Mouse (Mus musculus) liver, embryonic 11.5 days (tissue): ENCODE measurements at regions not wholly inside any gene's neighbourhood (a gene's known extent, or its start where the extent isn't known, plus 50 kb on each side); places are given as distances from the start of the nearest gene placed in this dataset.

Experiments used
- ATAC-seq: fragments of 200-750 bp; cut with Nextera tagmentation; replicated peaks from 2 replicates; pipeline ENCODE4 v1.8.0; 2017; ENCODE audit warnings: moderate number of reproducible peaks, mild to moderate bottlenecking, moderate TSS enrichment, moderate library complexity; ENCODE audit not compliant: low FRiP score
- DNase-seq: peaks from one replicate; pipeline ENCODE4 v3.0.0-alpha.2; 2017; ENCODE audit warnings: low spot score
- H3K27ac ChIP-seq: fragments of 300-500 bp; sonication (generic); 2 replicates; pipeline ENCODE4 v1.5.1; 2014; ENCODE audit warnings: mild to moderate bottlenecking, low read depth, low read length, control low read depth
- H3K27me3 ChIP-seq: fragments of 300-500 bp; sonication (generic); replicated peaks from 2 replicates; pipeline ENCODE4 v1.6.1; 2014; ENCODE audit warnings: low read length, mixed read lengths; ENCODE audit not compliant: control insufficient read depth, insufficient read depth
- H3K36me3 ChIP-seq: fragments of 300-500 bp; sonication (generic); 2 replicates; pipeline ENCODE4 v1.6.1; 2014; ENCODE audit warnings: mild to moderate bottlenecking, low read length, moderate library complexity, mixed read lengths; ENCODE audit not compliant: control insufficient read depth, insufficient read depth
- H3K4me1 ChIP-seq: fragments of 300-500 bp; sonication (generic); replicated peaks from 2 replicates; pipeline ENCODE4 v1.6.1; 2014; ENCODE audit warnings: low read length, mixed read lengths; ENCODE audit not compliant: control insufficient read depth, insufficient read depth
- H3K4me2 ChIP-seq: fragments of 300-500 bp; sonication (generic); 2 replicates; pipeline ENCODE4 v1.6.1; 2014; ENCODE audit warnings: mild to moderate bottlenecking, control low read depth, moderate library complexity
- H3K4me3 ChIP-seq: fragments of 300-500 bp; sonication (generic); 2 replicates; pipeline ENCODE4 v1.5.1; 2014; ENCODE audit warnings: low read depth, low read length, control low read depth
- H3K9ac ChIP-seq: fragments of 300-500 bp; sonication (generic); 2 replicates; pipeline ENCODE4 v1.6.1; 2014; ENCODE audit warnings: low read depth, low read length, control low read depth
- H3K9me3 ChIP-seq: fragments of 300-500 bp; sonication (generic); 2 replicates; pipeline ENCODE4 v1.6.1; 2016; ENCODE audit warnings: low read length, inconsistent platforms, mixed read lengths; ENCODE audit not compliant: control insufficient read depth
- WGBS: fragments of 180-500 bp; shearing (Covaris S2); extraction: QIAGEN DNeasy Blood & Tissue Kit; methylation state at CpG from one replicate; pipeline ENCODE4 v1.1.7; 2014; 5-methylcytosine and 5-hydroxymethylcytosine counted together

DNA sequence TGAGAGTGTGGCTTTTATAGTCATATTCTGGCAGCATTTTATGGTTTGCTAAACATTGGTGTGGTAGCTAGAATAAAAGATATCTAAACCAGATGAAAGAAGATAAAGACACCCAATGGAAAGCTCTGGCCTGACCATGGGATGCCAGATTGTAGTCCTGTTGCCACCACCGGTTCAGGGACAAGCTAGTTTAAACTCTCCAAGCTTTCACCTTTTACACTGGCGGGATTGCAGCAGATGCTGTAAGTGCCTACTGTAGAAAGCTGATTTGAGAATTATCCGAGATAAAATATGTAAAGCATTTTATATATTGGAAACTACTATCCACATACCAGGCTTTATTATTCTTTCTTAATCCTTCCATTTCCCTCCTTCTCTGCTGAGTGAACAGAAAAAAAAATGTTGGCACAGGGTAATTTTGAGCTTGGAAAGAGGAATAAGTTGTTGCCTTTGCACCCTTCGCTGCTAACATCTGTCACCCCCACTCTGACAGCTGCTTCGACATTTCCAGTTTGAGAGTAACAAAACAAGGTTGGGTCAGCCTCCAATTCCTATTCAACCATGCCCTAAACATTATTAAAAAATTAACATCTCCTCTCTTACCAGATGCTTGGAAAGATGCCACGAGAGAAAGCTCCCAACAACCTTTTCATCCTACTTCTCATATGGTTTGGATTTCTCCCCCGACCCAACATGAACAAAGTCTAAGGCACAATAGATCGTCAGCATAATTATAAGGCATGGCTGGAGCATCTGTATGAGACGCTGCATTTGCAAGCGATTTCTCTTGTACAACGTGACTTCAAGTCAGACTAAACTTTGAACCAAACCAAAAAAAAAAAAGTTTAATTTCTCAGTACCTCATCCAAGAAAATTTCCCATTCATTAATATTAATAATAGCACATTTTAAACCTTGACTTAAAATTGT is 287.8 kb downstream of the Etaa1 start:
- Histone ChIP-seq H3K27ac (no peak overlapping the region), H3K4me3 (no peak overlapping the region), H3K36me3 (no peaks in the 10 kb centered on the region), H3K27me3 (no peaks in the 10 kb centered on the region), H3K9me3 (no peaks in the 10 kb centered on the region), H3K4me2 (no peak overlapping the region), H3K4me1 (no peaks in the 10 kb centered on the region), H3K9ac (no peak overlapping the region)
- 83% methylated on average over 11 of the region's 11 CpGs for WGBS
- DNase-seq (no peak), ATAC-seq (no peak)

GRCm38 (mm10) chr11:17680998-17681397 is 272.7 kb downstream of the Etaa1 start:
- DNase-seq = no peak
- 78% methylated on average over 4 of the region's 4 CpGs for WGBS
- Histone ChIP-seq H3K27me3 (no peaks in the 10 kb centered on the region), H3K4me2 (no peak overlapping the region), H3K9ac (no peak overlapping the region), H3K9me3 (no peaks in the 10 kb centered on the region), H3K4me1 (no peaks in the 10 kb centered on the region), H3K36me3 (no peaks in the 10 kb centered on the region), H3K4me3 (no peak overlapping the region), H3K27ac (no peak overlapping the region)
- ATAC-seq = no peak

DNA sequence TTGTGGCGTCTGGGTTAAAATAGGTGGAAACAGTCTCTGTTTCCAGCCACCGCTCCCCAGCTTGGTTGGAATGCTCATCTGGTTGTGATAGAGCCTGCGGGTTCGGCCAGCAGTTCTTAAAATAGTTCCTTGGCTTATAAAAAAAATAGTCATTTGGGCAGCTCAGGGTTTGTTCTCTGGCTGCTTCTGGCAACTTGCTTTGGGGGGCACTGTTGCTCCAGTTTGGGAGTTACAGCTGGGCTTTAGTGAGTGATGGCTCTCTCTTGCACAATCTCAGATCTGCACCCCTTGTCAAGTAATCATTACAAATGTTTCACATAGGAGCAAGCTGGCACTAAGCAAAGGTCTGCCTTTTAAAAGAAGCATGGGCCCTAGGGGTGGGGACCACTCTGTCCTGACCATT is 268.0 kb downstream of the Etaa1 start:
- no peaks in the 10 kb centered on the region for H3K36me3 ChIP-seq
- H3K4me1 ChIP-seq = no peaks in the 10 kb centered on the region
- H3K27ac ChIP-seq = no peak overlapping the region
- no peaks in the 10 kb centered on the region for H3K9me3 ChIP-seq
- WGBS = 28% methylated on average over 4 of the region's 4 CpGs
- ATAC-seq (0 out of 2 replicates have a peak, but pooled peaks have one; percentile 31), DNase-seq (peak; percentile 33)
- H3K27me3 ChIP-seq = no peaks in the 10 kb centered on the region
- H3K9ac ChIP-seq = no peak overlapping the region
- no peak overlapping the region for H3K4me2 ChIP-seq
- no peak overlapping the region for H3K4me3 ChIP-seq

DNA sequence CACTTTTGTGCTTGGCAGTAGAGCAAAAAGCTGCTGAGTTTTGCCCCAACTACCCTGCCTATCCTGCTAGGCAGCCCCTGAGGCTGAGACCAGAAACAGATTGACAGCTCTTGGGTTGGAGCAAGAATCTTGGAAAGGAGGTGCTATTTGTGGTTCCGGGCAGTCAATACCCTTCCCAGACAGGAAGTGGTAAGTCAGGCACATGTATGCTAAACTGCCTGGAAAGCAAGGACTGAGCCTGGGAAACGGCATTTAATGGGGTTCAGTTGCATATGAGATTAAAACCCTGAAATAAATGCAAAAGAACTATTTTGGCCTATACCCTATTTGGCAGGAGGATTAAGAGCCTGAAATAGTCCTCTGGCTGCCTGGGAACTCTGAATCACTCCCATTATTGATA is 266.9 kb downstream of the Etaa1 start:
- H3K4me1 ChIP-seq = no peaks in the 10 kb centered on the region
- ATAC-seq = no peak
- H3K27me3 ChIP-seq = no peaks in the 10 kb centered on the region
- no peak overlapping the region for H3K9ac ChIP-seq
- no peaks in the 10 kb centered on the region for H3K36me3 ChIP-seq
- H3K4me3 ChIP-seq = no peak overlapping the region
- H3K4me2 ChIP-seq = no peak overlapping the region
- 54% methylated on average over 2 of the region's 2 CpGs for WGBS
- DNase-seq = no peak
- H3K9me3 ChIP-seq = no peaks in the 10 kb centered on the region
- H3K27ac ChIP-seq = no peak overlapping the region

GRCm38 (mm10) chr11:17694145-17694544 is 259.5 kb downstream of the Etaa1 start:
- Histone ChIP-seq H3K4me2 (no peak overlapping the region), H3K4me3 (no peak overlapping the region), H3K9ac (no peak overlapping the region), H3K36me3 (no peaks in the 10 kb centered on the region), H3K4me1 (no peaks in the 10 kb centered on the region), H3K27ac (no peak overlapping the region), H3K9me3 (no peaks in the 10 kb centered on the region), H3K27me3 (no peaks in the 10 kb centered on the region)
- no peak for DNase-seq
- WGBS = 52% methylated on average over 2 of the region's 2 CpGs
- no peak for ATAC-seq

DNA sequence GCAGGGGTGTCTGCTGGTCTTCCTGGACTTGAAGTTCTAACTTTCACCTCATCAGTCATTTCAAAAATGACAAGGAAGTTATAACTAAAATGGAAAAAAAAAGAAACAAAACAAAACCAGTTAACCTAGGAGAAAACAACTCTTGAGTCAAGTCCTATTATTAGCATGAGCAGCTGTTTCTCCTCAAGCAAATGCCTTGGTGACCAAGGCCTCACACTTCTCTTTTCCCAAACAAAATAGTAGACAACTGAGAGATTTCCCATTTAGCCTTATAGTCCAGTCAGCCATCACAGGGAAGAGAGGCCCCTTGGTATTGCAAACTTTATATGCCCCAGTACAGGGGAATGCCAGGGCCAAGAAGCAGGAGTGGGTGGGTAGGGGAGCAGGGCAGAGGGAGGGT is 244.9 kb downstream of the Etaa1 start:
- Histone ChIP-seq H3K9ac (no peak overlapping the region), H3K27me3 (no peaks in the 10 kb centered on the region), H3K27ac (no peak overlapping the region), H3K4me2 (no peak overlapping the region), H3K4me1 (no peaks in the 10 kb centered on the region), H3K36me3 (no peaks in the 10 kb centered on the region), H3K4me3 (no peak overlapping the region), H3K9me3 (no peaks in the 10 kb centered on the region)
- ATAC-seq = no peak
- no peak for DNase-seq

DNA sequence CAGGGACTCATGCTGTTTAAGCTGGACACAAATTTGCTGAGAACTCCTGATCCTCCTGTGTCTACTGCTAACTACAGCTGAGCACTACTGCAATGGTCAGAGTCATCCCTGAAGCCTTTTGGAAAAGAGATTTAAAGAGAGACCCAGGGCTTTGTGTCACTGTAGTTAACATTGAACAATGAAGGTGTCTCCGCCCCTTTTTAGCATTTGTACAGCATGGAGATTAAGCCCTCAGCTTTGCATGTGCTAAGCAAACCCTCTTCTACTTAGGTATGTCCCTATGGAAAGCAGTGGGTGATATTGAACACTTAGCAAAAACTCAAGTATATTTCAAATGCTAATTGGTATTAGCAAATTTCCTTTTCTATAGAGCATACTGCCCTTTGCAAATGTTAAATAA is 231.6 kb downstream of the Etaa1 start:
- Histone ChIP-seq H3K27me3 (no peaks in the 10 kb centered on the region), H3K4me2 (no peak overlapping the region), H3K27ac (no peak overlapping the region), H3K9ac (no peak overlapping the region), H3K4me3 (no peak overlapping the region), H3K9me3 (no peaks in the 10 kb centered on the region), H3K36me3 (no peaks in the 10 kb centered on the region), H3K4me1 (no peaks in the 10 kb centered on the region)
- ATAC-seq (no peak), DNase-seq (no peak)
- 74% methylated on average over 1 of the region's 1 CpGs for WGBS

DNA sequence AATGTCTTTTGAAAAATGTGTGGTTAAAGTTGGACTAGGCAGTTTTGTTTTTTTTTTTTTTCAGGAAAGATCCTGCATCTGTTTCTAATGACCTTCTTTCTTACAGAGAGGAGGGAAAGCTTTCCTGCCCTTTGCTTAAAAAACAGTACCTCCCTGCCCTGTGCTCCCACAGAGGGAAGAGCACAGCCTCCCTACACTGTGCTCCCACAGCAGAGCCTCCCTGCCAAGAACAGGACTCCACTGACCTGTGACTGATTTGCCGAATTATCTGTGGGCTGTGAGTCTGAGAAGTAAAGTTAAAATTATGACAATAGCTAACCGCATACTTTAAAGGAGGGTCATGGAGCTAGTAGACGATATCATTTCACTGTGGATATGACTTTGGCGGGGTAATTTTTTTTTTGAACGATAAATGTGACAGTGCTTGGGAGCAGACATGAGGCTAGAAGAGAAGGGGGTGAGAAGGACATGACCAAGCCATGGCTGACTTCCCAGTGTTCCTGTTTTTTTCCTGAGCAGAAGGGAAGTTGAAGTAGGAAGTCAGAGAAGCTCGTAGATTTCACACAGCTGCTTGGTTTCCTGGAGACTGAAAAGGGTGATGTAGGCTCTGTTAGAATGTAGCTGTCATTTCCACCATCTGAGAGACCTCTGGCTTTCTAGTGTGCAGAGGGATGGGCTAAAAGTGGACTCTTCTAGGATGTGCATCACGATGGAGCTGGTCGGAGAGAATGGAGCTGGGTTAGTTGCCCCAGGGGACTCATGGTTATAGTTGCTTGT is 226.2 kb downstream of the Etaa1 start:
- no peak overlapping the region for H3K27ac ChIP-seq
- no peak overlapping the region for H3K4me3 ChIP-seq
- no peak overlapping the region for H3K4me2 ChIP-seq
- no peaks in the 10 kb centered on the region for H3K27me3 ChIP-seq
- ATAC-seq = no peak
- 54% methylated on average over 8 of the region's 8 CpGs for WGBS
- no peak for DNase-seq
- no peaks in the 10 kb centered on the region for H3K36me3 ChIP-seq
- H3K4me1 ChIP-seq = no peaks in the 10 kb centered on the region
- H3K9ac ChIP-seq = no peak overlapping the region
- no peaks in the 10 kb centered on the region for H3K9me3 ChIP-seq
